Mouse (Mus musculus) embryonic fibroblast, embryonic 13.5 days (primary cell): ENCODE results near the gene 6430531B16Rik.

Experiments
- CTCF ChIP-seq: IDR thresholded peaks from 2 replicates; pipeline ENCODE4 v1.5.1; 2011; ENCODE audit warnings: mild to moderate bottlenecking, control low read depth, low read length, moderate library complexity, borderline replicate concordance; ENCODE audit not compliant: insufficient read depth
- POLR2A ChIP-seq: IDR thresholded peaks from 2 replicates; pipeline ENCODE4 v1.6.1; 2011; ENCODE audit warnings: low read depth, mild to moderate bottlenecking, control low read depth, low read length, moderate library complexity

- TF ChIP-seq CTCF = no peak
- no peak for TF ChIP-seq POLR2A
Observed at GRCm38 (mm10) chr7:139974307-139974706, 4.2 kb downstream of the 6430531B16Rik start.
